Mouse (Mus musculus) stomach, postnatal 0 days (tissue): ENCODE data around the gene Arnt2. TPM values are rescaled to one million over a fixed set of nuclear protein-coding genes. Genes with fewer than 3 reads are reported as not detected.

Source experiments
- ATAC-seq: fragments of 200-750 bp; cut with Nextera tagmentation; 2 replicates; pipeline ENCODE4 v1.8.0; 2017; ENCODE audit not compliant: low FRiP score, low TSS enrichment
- DNase-seq: peaks from one replicate; pipeline ENCODE4 v3.0.0-alpha.2; 2016; ENCODE audit warnings: low spot score
- H3K27ac ChIP-seq: fragments of 300-500 bp; sonication (generic); replicated peaks from 2 replicates; pipeline ENCODE4 v1.5.1; 2014; ENCODE audit warnings: mild to moderate bottlenecking, control low read depth
- H3K27me3 ChIP-seq: fragments of 300-500 bp; sonication (generic); 2 replicates; pipeline ENCODE4 v1.6.1; 2014; ENCODE audit warnings: low read length; ENCODE audit not compliant: control insufficient read depth, insufficient read depth
- H3K36me3 ChIP-seq: fragments of 300-500 bp; sonication (generic); 2 replicates; pipeline ENCODE4 v1.6.1; 2014; ENCODE audit warnings: low read length, mixed read lengths; ENCODE audit not compliant: control insufficient read depth, insufficient read depth
- H3K4me1 ChIP-seq: fragments of 300-500 bp; sonication (generic); replicated peaks from 2 replicates; pipeline ENCODE4 v1.6.1; 2014; ENCODE audit warnings: antibody characterized with exemption; ENCODE audit not compliant: control insufficient read depth, insufficient read depth
- H3K4me2 ChIP-seq: fragments of 300-500 bp; sonication (generic); replicated peaks from 2 replicates; pipeline ENCODE4 v1.6.1; 2014; ENCODE audit warnings: low read depth, mild to moderate bottlenecking, control low read depth, moderate library complexity
- H3K4me3 ChIP-seq: fragments of 300-500 bp; sonication (generic); 2 replicates; pipeline ENCODE4 v1.5.1; 2014; ENCODE audit warnings: low read depth, low read length, control low read depth
- H3K9ac ChIP-seq: fragments of 300-500 bp; sonication (generic); 2 replicates; pipeline ENCODE4 v1.6.1; 2014; ENCODE audit warnings: mild to moderate bottlenecking, low read length, control low read depth, mixed read lengths
- H3K9me3 ChIP-seq: fragments of 300-500 bp; sonication (generic); 2 replicates; pipeline ENCODE4 v1.6.1; 2016; ENCODE audit warnings: low read length; ENCODE audit not compliant: control insufficient read depth
- CTCF ChIP-seq: IDR thresholded peaks from 2 replicates; pipeline ENCODE4 v1.5.1; 2016; ENCODE audit warnings: antibody characterized with exemption, low read depth, mild to moderate bottlenecking, moderate library complexity
- EP300 ChIP-seq: optimal IDR thresholded peaks from 2 replicates; pipeline ENCODE3; 2016; ENCODE audit warnings: antibody characterized with exemption
- WGBS: fragments of 180-500 bp; shearing (Covaris S2); extraction: QIAGEN DNeasy Blood & Tissue Kit; methylation state at CpG from one replicate; pipeline ENCODE4 v1.1.7; 2014; 5-methylcytosine and 5-hydroxymethylcytosine counted together
- polyA plus RNA-seq: library from polyadenylated mRNA; unstranded; fragments of >200 nt; fragmentation: Nextera tagmentation; extraction: Ambion mirVana; gene quantifications from 2 replicates; pipeline ENCODE4 v1.2.1, GENCODE M21; 2015

Arnt2 gene
- polyA plus RNA-seq, 1 experiment from 2014 or later = 0.89 TPM

DNA sequence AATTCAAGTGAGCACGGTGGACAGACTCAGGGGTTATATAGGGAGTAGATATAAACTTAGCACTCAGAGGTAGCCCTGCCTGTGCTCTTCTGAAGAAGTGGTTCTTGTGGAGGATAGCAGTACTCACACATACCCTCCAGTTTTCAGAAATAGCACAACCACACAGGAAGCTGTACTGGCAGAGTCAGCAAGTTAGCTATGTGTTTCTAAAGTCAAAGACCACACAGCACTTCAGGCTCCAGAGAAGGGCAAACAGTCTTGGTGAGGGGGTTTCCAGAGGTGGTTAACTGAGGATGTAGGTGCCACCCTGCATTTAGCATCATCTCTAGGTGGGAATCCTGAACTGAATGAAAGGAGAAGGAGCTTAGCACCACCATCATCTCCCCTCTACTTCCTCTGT lies 23.5 kb downstream of the Arnt2 start:
- 63% methylated on average over 1 of the region's 1 CpGs for WGBS
- no peak for TF ChIP-seq CTCF
- TF ChIP-seq EP300 = no peak

DNA sequence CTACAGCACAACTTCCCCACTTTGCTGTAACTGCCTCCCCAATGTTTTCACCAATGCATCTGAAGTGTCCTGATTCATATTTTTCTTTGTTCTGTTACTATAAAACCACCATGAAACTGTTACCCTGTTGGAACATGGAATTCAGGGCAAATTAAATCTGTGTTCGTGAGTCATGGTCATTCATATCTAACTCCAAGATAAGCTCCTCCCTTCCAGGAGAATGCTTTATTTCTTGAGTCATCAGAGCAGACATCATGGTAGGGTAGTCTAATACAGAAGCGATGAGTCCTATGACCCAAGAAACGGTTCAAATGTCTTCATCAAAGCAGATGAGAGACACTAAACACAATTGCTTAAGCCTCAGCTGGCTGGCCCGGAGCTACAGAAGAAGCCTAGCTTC lies 25.2 kb downstream of the Arnt2 start:
- H3K36me3 ChIP-seq = no peaks in the 10 kb centered on the region
- H3K27me3 ChIP-seq = no peaks in the 10 kb centered on the region
- TF ChIP-seq CTCF (no peak), EP300 (no peak)
- no peaks in the 10 kb centered on the region for H3K9me3 ChIP-seq
- WGBS = 82% methylated on average over 4 of the region's 4 CpGs
- no peaks in the 10 kb centered on the region for H3K4me1 ChIP-seq
- no peak overlapping the region for H3K4me2 ChIP-seq
- DNase-seq = no peak
- H3K9ac ChIP-seq = no peak overlapping the region
- ATAC-seq = no peak
- H3K4me3 ChIP-seq = no peak overlapping the region
- no peak overlapping the region for H3K27ac ChIP-seq

More for the DNA sequence above, 23.5 kb downstream of the Arnt2 start:
- no peak overlapping the region for H3K27ac ChIP-seq
- no peaks in the 10 kb centered on the region for H3K27me3 ChIP-seq
- no peak overlapping the region for H3K4me2 ChIP-seq
- no peaks in the 10 kb centered on the region for H3K9me3 ChIP-seq
- H3K9ac ChIP-seq = no peak overlapping the region
- DNase-seq = no peak
- no peaks in the 10 kb centered on the region for H3K36me3 ChIP-seq
- no peaks in the 10 kb centered on the region for H3K4me1 ChIP-seq
- no peak overlapping the region for H3K4me3 ChIP-seq
- ATAC-seq = no peak

DNA sequence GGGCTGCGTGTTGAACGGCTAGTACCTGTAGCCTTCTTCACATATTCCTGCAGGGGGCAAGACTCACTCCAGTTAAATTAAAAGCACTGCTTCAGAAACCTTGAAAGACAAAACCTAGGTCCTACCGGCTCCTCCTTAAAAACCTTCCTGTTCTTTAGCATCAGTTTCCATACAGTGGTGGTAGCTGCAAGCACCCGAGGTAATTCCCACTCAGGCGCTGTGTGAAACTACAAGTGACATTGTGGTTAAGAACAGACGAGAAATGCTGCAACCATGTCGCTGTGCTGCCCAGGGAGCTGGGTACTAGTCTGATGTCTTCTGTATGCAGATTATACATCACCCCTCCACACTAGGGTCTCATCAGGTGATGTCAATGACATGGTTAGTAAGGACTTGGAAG lies 25.9 kb downstream of the Arnt2 start:
- Histone ChIP-seq H3K4me1 (no peaks in the 10 kb centered on the region), H3K9me3 (no peaks in the 10 kb centered on the region), H3K36me3 (no peaks in the 10 kb centered on the region), H3K4me2 (no peak overlapping the region), H3K4me3 (no peak overlapping the region), H3K27ac (no peak overlapping the region), H3K9ac (no peak overlapping the region), H3K27me3 (no peaks in the 10 kb centered on the region)
- WGBS = 93% methylated on average over 7 of the region's 7 CpGs
- TF ChIP-seq CTCF (no peak), EP300 (no peak)
- no peak for DNase-seq
- no peak for ATAC-seq

DNA sequence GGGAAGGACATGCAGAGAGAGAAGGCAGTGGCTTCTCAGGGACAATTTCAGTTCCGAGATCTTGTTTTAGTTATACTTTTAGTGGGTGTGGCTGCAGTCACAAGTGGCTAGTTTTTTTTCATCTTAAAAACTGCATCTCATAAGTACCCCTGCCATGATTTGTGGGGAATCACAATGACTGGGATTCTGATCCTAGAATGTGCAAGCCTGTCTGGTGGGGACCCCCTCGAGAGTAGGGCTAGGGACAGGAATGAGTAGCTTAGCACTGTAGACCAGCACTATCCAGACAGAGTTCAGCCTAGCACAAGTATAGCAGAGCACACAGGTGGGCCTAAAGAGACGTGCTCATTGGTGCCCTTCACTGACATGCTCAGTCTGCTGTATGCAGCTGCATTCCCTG lies 27.6 kb downstream of the Arnt2 start:
- Histone ChIP-seq H3K36me3 (no peaks in the 10 kb centered on the region), H3K27ac (no peak overlapping the region), H3K9ac (no peak overlapping the region), H3K9me3 (no peaks in the 10 kb centered on the region), H3K4me1 (no peaks in the 10 kb centered on the region), H3K27me3 (no peaks in the 10 kb centered on the region), H3K4me2 (no peak overlapping the region), H3K4me3 (no peak overlapping the region)
- 77% methylated on average over 3 of the region's 3 CpGs for WGBS
- TF ChIP-seq CTCF (no peak), EP300 (no peak)
- ATAC-seq (no peak), DNase-seq (no peak)

DNA sequence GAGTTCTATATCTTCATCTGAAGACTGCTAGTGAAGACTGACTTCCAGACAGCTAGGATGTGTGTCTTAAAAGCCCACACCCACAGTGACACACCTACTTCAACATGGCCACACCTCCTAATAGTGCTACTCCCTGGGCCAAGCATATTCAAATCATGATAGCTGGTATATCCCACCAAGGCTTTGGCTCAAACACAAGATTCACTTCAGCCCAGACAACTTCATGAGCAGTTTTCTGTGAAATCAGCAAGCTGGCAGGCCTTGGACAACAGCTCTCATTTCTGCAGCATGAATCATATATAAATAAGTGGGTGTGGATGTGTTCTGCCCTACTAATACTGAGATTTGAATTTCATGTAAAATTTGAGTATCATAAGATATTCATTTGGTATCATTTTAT lies 29.2 kb downstream of the Arnt2 start:
- Histone ChIP-seq H3K4me3 (no peak overlapping the region), H3K4me2 (no peak overlapping the region), H3K4me1 (no peaks in the 10 kb centered on the region), H3K9me3 (no peaks in the 10 kb centered on the region), H3K36me3 (no peaks in the 10 kb centered on the region), H3K27ac (no peak overlapping the region), H3K9ac (no peak overlapping the region), H3K27me3 (no peaks in the 10 kb centered on the region)
- ATAC-seq = no peak
- TF ChIP-seq CTCF (no peak), EP300 (no peak)
- no peak for DNase-seq

DNA sequence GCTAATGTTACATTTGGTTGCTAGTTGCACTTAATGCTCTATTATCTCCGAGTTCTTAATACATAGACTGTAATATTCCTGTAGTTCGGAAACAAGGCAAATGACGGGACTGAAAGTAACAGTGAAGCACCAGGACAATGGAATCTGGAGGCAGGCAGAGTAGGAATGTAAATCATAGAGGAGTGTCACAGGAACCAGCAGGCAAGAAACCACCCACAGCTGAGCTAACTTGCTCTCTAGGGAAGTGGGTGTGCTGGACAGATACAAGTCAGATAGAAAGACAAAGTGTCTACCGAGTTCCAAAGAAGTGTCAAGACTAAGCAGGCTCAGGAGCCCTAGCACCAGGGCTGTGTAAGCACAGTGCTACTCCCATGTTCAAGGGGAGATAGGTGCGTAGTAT lies 32.6 kb downstream of the Arnt2 start:
- Histone ChIP-seq H3K4me1 (no peaks in the 10 kb centered on the region), H3K9ac (no peak overlapping the region), H3K36me3 (no peaks in the 10 kb centered on the region), H3K9me3 (no peaks in the 10 kb centered on the region), H3K4me2 (no peak overlapping the region), H3K27ac (no peak overlapping the region), H3K4me3 (no peak overlapping the region), H3K27me3 (no peaks in the 10 kb centered on the region)
- ATAC-seq = no peak
- TF ChIP-seq CTCF (no peak), EP300 (no peak)
- 44% methylated on average over 5 of the region's 5 CpGs for WGBS
- no peak for DNase-seq
